Mouse (Mus musculus) cerebellum, adult (tissue): ENCODE measurements around the gene Pcgf6.

Source experiments
- ATAC-seq: cut with Nextera tagmentation; 2 replicates; pipeline ENCODE4 v1.9.2; 2017; ENCODE audit warnings: mild to moderate bottlenecking, moderate library complexity, mixed read lengths; ENCODE audit not compliant: insufficient number of reproducible peaks, low FRiP score, low TSS enrichment

Pcgf6 gene

DNA sequence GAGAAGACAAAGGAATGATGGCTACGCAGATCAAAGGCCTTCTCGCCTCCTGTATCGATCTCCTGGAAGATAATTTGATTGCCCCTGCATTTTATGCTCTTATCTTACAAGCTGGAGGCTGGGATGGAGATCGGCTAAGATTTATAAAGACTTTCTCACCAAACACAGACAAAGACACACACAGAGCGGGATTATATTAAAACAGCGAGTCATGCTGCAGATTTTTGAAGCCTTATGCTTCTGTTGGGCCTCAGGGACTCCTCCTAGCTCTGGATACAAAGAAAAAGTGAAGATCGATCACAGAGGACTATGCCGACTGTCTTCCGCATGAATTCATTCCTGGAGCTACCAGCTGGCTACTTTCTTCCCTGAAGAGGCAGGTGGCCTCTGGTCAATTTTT lies 20.9 kb downstream of the Pcgf6 start:
- no peak for ATAC-seq

DNA sequence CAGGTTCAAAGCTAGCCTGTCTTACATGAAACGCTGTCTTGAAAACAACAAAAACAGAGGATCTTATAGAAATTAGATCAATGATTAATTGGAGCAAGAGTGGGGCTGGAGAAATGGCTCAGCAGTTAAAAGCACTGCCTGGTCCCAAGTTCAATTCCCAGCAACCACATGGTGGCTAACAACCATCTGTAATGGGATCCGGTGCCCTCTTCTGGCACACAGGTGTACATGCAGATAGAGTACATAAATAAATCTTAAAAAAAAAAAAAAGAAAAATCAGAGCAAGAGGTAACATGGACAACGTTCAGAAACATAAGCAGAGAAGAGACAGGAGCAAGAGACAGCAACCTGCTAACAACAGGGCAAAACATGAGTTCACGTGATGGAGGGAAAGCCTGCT lies 24.2 kb downstream of the Pcgf6 start:
- ATAC-seq, result no peak

DNA sequence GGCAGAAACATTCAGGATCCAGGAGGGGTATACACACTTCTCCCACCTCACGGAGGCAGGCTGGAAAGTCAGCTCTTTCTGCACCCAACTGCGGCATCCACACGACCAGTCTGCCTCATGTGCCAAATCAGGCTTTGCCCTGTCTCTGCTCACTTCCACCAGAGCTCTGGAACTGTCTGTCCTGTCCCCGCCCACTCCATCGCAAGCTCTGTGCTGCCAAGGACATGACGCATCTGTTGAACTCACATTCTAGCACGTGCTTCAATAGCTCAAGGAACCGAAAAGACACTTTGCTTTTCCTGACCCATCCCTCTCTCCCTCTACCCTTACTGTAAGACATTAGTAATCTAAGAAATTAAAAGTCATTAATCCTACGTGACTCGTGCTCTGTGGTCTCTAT lies 25.8 kb downstream of the Pcgf6 start:
- no peak for ATAC-seq

DNA sequence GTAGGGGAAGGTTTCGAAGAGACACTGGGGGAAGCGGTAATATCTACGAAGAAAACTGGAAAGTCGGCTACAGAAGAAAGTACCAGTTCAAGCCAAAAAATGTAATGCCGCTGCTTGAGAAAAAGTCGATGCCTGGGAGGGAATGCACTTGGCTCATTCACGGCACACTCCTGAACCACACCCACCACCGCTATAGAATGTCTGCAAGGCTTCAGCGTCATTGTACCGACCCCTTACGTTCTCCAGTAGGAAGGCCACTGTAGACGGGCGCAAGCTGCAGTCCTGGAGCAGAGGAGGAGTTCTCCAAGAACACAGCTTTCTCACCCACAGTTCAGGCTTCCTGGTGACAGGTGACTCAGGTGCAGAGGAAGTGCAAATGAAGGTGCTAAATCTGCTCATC lies 27.2 kb downstream of the Pcgf6 start:
- no peak for ATAC-seq

DNA sequence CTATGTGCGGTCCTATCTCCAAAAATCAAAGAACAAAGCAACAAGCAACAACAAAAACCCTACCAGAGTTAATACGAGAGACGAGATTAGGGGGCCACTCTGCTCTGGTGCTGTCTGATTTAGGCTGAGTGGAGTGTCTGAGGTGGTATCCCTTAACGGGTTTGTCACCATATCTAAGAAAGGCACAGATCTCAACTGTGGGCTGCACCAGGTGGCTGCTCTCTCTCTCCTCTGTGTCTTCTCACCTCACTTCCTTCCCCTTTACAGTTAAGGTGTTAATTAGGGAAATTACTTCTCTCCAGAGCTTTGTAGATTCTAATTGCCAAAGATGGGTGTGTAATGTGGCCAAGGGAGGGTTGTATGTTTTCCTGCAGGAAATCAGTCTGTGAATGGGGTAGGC lies 28.0 kb downstream of the Pcgf6 start:
- ATAC-seq, result no peak

DNA sequence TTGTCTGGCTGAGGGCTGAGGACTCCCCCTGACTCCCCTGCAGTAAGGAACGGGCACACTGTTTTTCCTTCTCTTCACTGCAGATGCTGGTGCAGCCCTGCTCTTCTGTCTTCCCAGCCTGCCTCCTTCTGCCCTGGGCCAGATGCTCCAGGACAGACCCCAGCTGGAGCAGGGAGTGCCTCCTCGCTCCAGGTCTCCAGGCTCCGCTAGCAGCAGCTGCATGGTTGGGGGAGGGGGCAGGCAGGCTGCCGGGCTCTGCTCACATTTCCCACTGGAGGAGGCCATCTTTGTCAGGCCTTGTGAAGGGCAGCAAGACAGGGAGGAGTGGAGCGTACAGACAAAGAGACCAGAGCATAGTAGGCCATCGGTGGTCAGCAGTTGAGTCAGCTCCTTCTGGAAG lies 31.4 kb downstream of the Pcgf6 start:
- ATAC-seq, result no peak

DNA sequence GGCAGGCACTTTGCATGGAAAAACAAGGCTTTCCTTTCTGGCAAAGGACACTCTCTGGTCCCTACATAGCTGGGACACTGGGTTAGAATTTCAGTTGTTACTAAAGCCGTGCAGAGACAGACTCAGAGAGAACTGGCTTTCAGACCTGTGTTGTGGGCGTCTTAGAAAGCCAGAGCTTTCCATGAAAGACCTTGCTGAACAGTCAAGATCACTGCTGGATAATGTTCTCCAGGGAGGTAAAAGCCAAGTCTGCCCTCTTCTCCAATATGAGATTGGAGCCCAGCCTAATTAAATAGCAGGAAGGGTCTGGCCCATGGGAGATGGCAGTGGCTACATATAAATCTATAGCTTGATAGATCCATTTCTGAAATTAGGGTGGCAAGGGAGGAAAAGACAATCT lies 32.4 kb downstream of the Pcgf6 start:
- no peak for ATAC-seq

DNA sequence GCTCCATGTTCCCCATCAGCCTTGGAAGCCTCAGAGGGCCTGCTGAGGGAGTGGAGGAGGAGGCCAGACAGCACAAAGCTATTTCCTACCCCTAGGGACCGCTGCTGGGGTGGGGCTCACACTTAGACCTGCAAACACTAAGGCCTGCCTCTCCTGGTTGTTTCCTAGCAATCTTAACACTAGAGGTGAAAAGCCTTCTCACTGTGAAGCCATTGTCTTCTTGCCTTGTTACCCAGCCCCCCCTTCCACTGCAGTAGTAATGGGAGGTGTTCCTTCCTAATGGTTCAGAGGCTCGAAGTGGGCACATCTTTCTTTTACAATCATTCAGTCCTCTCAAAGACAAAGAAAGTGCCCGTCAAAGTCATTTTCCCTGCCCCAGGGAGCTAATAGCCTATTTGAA lies 32.9 kb downstream of the Pcgf6 start:
- ATAC-seq, result no peak

DNA sequence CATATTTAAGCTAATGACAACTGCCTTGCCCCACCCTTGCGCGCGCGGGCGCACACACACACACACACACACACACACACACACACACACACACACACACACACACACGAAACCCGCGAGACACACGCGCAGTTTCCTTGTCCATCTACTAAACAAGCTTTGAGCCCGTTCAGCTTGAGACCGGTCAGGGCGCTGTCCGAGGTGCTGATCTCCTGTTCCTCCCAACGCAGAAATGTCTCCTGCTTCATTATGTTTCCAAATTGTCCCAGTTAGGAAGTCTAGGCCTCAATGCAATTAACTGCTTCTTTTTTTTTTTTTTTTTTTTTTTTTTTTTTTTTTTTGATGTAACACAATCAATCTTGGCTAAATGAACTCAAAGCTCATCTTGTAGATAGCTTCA lies 34.2 kb downstream of the Pcgf6 start:
- no peak for ATAC-seq

DNA sequence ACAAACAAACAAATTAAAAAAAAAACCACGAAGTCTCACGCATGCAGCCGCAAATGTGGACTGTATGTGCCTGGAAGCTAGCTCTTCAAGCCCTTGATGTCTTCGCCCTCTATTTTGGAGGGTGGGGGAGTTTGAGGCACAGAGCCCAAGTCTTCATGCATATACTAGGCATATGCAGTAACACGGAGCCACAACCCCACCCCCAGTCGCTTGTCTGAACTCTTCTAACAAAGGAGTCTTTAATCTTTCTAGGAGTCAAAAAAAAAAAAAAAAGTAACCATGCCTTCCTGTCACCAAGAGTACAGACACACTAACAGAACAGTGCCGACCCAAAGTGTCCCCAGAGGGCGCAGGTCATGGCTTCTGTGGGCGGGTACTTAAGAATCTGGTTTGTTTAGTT lies 34.7 kb downstream of the Pcgf6 start:
- ATAC-seq, result no peak

DNA sequence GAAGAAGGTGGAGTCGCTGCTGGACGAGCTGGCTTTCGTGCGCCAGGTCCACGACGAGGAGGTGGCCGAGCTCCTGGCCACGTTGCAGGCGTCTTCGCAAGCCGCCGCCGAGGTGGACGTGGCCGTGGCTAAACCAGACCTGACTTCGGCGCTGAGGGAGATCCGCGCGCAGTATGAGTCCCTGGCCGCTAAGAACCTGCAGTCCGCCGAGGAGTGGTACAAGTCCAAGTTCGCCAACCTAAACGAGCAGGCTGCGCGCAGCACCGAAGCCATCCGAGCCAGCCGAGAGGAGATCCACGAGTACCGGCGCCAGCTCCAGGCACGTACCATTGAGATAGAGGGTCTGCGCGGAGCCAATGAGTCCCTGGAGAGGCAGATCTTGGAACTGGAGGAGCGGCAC lies 35.3 kb downstream of the Pcgf6 start:
- ATAC-seq, result peak; percentile 13; the same call in 1 of the 2 replicates

DNA sequence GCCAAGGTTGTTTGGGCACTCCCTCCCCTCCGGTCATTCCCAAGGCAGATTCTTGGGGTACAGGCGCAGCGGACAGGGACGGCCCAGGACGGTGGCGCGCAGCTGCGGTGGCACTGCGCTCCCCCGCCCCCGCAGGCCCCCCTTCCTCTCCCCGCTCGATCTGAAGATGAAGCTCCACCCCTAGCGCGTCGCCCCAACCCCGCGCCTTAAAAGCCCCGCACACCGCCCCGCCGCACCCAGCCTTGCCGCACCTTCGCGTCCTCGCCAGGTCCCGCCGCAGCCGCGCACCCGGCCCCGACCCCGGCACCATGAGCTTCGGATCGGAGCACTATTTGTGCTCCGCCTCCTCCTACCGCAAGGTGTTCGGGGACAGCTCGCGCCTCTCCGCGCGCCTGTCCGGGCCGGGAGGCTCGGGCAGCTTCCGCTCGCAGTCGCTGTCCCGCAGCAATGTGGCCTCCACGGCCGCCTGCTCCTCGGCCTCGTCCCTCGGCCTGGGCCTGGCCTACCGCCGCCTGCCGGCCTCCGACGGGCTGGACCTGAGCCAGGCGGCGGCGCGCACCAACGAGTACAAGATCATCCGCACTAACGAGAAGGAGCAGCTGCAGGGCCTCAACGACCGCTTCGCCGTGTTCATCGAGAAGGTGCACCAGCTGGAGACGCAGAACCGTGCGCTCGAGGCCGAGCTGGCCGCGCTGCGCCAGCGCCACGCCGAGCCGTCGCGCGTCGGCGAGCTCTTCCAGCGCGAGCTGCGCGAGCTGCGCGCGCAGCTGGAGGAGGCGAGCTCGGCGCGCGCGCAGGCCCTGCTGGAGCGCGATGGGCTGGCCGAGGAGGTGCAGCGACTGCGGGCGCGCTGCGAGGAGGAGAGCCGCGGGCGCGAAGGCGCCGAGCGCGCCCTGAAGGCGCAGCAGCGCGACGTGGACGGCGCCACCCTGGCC lies 36.0 kb downstream of the Pcgf6 start, which contains the start of the genes Ina and Nt5c2:
Gene Ina (plus strand): TSS at position 252 of the 935 bp plus-strand sequence.
Gene Nt5c2 (minus strand): TSS at position 707 of the 935 bp plus-strand sequence.
- peak; percentile 59 for ATAC-seq

DNA sequence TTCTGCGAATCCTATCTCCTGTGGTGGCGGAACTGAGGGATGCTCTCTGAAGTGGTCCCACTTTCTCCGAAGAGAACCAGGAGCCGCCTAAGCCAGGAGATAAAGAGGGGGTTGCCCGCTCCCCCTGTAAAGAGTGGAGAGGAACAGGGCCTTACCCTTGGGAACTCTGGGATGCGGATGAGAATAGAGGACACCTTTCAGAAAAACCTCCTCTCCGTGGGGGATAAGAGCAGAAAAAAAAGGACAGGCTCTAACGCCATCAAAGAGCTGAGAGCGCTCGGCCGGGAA lies 36.6 kb downstream of the Pcgf6 start:
- peak; percentile 32; the same call in 1 of the 2 replicates for ATAC-seq

DNA sequence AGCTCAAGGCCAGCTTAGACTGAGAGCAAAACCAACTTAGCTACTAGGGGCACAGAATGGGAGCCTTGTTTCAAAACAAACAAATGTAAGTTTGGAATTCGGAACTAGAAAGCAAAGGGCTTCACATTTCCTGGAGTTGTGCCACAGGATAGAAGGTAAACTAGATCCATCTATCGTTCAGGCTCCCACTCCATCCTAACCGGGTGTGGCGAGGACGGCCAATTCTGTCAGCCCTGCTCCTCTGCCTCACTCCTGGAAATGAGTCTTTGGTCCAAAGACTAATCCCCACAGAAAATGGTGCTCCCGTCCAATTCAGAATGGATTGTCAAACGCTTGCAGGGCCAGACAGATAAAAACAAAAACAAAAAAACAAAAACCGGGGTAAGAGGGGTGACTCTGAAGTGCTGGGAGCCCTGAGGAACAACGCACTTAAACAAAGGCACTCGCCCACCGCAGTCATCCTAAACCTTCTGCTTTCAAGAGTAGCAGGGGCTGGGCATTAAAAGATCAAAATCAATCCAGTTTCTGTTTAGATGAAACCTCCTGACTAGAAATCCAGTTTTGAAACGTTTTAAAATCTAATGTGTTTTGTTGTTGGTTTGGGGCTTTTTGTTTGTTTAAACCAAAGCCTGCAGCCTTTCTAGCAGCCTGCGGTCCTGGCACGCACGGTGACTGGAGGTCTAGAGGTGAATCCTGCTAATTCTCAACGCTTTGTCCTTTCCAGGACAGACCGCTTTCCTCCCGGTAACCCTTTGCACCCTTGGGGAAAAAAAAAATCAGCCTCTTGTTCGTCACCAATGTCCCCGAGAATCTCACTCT lies 37.2 kb downstream of the Pcgf6 start:
- no peak for ATAC-seq

DNA sequence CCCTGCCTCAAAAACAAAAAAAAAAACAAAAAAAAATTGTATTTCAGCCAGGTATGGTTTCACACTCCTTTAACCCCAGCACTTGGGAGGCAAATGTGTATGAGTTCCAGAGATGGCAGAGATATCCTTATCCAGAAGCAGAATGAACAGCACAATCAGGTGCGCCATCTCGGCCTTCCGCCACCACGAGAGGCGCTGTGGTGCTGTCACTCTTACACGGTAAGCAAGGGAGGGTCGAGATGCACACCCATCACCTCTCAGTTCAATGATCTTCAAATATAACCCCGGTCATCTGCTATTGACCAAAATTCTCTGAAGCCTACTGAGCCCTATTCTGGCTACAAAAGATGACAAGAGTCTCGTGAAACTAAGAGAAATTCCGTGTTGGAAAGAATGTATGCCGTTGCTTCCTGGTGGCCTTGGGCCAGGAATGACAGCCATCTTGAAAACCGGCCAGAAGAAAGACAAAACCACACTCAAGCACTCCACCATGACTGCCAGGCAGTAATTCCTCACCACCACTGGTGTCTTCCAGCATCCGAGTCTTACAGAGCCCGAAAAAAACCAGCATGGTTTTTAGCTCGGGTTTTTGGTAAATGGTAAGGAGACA lies 38.1 kb downstream of the Pcgf6 start:
- ATAC-seq, result no peak

DNA sequence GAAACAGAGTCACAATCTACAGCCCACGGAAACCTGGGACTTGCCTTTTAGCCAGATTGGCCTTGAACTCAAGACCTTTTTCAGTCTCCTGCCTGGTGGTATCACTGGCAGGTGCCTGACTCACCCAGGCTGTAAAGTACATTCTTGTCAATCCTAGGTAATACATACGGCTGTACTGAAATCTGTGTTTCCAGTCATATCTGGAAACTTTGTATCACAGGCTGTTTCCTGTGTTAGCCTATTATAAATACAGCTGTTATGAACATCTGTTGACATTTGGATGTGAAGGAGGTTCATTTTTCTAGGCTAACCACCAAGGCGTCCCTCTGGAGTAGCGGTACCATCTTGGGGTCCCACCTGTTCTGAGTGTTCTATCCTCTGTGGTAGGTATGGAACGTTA lies 40.8 kb downstream of the Pcgf6 start:
- ATAC-seq, result no peak

DNA sequence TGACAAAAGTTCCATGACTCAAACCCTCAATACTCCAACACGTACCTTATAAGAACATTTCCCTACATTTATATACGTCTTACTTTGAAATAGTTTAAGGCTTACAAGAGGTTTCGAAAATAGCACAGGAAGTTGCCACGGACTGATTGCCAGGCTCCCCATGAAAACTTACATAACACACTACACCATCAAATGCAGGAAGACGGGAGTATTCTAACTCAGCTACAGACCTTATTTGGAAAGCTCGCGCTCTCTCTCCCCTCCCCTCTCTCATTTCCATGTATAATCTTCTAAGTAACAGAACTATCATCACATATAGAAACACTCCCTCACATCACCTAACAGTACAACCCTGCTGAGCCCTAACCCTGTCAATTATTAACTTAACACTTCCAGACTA lies 41.3 kb downstream of the Pcgf6 start:
- ATAC-seq, result no peak

DNA sequence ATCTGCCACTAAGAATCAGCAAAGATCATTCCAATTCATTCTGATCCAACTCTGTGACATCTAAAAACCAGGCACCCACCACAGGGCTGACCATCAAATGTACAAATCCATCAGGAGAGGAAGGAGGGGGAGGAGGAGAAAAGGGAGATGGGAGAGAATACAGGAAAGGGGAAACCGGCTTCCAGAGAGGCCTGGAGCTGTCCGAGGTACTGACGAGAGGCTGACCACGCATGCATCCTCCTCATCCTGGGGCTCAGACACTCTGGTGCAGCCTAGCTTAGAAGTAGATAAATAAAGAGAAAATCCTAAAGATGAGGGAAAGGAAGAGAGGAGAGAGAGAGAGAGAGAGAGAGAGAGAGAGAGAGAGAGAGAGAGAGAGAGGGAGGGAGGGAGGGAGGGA lies 44.4 kb downstream of the Pcgf6 start:
- ATAC-seq, result no peak

DNA sequence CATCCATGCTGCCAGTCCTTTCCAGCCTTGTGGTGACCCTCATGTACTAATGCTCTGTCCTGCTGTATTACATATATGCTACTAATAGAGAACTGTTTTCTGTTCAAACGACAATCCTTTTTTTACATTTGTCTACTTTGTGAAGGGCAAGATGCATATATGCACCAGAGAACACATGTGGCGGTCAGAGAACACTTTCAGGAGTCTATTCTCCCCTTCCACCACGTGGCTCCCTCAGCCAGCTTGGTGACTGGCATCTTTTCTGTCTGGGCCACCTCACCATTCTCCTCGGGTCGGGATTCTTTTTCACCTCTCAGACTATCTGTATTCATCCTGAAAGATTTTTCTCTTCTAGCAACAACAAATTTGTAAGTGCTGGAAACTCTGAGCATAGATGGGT lies 44.8 kb downstream of the Pcgf6 start:
- no peak for ATAC-seq

DNA sequence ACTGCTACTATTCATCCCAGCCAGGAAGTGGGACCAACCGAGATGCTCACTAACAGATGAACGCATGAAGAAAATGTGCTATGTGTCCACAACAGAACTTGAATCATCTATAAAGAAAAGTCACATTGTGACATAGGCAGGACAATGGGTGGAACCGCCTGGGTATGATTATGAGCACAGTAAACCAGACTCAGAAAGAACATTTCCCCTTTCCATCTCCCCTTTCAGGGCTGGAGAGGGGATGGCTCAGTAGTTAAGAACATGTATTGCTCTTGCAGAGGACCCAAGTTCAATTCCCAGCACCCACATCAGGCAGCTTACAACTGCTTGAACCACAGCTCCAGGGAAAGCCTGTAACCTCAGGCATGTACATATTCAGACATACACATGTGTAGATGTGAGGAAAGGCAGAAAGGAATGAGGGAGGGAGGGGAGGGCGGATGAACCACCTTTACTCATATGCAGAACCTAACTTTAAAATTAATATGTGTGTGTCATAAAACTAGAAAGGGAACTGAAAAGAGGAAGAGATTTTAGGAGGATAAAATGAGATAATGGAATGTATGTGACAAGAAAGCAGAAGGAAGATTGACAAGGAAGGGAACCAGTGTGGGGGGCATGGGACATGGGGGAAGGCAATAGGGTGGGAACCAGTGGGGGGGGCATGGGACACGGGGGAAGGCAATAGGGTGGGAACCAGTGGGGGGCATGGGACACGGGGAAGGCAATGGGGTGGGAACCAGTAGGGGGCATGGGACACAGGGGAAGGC lies 46.8 kb downstream of the Pcgf6 start:
- ATAC-seq, result no peak
